Mouse (Mus musculus): Measurements from ENCODE around the gene Pbx3.

DNA sequence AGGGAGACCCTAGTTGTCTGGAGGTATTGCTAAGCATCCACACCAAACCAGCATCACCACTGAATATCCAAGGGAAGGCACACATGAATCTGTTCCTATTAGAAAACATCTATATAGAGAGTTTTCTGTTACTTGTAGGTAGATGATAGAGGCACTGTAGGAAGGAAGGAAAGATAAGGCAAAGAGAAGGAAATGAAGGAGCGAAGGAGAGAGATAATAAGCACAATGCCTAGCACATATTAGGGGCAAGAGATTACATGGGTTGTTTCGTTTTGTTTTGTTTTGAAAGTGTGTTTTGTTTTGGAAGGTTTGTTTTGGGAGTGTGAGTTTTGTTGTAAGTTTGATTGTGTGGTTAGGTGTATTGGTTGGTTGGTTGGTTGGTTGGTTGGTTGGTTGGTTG lies 6.0 kb upstream of the Pbx3 start:
- no peak for TF ChIP-seq POLR2A (IDR thresholded peaks at IDR 0.05; ENCODE audit: low read depth, low read length)
- no peak for TF ChIP-seq CTCF (IDR thresholded peaks at IDR 0.05; ENCODE audit: extremely low read depth, insufficient read length, insufficient replicate concordance, low read depth, low read length)

Data from small intestine, adult 2 months (tissue).